Mouse (Mus musculus): ENCODE results near the gene Usp50. TPM values are rescaled to one million over a fixed set of nuclear protein-coding genes. Genes with fewer than 3 reads are reported as not detected.

Usp50 gene
- polyA plus RNA-seq, 1 experiment, result 8.1 TPM

DNA sequence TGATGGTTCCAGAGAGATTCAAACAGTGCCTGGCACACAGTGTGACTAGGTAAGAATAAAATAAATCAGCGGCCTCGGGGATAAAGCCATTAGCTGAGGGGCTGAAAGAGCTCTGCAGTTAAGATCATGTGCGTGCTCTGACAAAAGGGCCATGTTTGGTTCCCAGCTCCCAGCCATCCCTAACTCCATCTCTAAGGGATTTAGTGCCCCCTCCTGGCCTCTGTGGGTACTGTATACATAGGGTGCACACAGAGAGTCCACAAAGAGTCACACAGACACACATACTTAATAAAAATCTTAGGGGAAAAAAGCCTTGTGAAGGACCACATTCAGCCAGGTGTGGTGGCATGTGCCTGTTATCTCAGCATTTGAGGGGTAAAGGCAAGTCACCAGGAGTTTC, 15.7 kb downstream of the Usp50 start:
- Histone ChIP-seq H3K9ac (ENCODE audit: low read depth, poor library complexity, severe bottlenecking) (no peak overlapping the region), H3K27me3 (ENCODE audit: control insufficient read depth, insufficient read depth, low read length, poor library complexity, severe bottlenecking) (no peaks in the 10 kb centered on the region), H3K4me3 (ENCODE audit: low read depth, low read length) (no peak overlapping the region), H3K4me1 (ENCODE audit: control insufficient read depth, insufficient read depth, low read length) (peaks cover 3% of the 10 kb centered on the region), H3K36me3 (ENCODE audit: control insufficient read depth, insufficient read depth, low read length, poor library complexity, severe bottlenecking) (0 out of 2 replicates have a peak, but pooled peaks cover under 1% of the 10 kb centered on the region), H3K9me3 (replicated peaks; ENCODE audit: control insufficient read depth, insufficient read depth, low read length, poor library complexity, severe bottlenecking) (no peaks in the 10 kb centered on the region), H3K27ac (ENCODE audit: insufficient read depth, low read length) (no peak overlapping the region)
- TF ChIP-seq CTCF (IDR thresholded peaks at IDR 0.05; ENCODE audit: low read depth, low read length) (peak; percentile 10), EP300 (IDR thresholded peaks at IDR 0.05; ENCODE audit: insufficient read depth, low read depth, low read length) (no peak), POLR2A (IDR thresholded peaks at IDR 0.05; ENCODE audit: insufficient read depth, low read length) (no peak)

DNA sequence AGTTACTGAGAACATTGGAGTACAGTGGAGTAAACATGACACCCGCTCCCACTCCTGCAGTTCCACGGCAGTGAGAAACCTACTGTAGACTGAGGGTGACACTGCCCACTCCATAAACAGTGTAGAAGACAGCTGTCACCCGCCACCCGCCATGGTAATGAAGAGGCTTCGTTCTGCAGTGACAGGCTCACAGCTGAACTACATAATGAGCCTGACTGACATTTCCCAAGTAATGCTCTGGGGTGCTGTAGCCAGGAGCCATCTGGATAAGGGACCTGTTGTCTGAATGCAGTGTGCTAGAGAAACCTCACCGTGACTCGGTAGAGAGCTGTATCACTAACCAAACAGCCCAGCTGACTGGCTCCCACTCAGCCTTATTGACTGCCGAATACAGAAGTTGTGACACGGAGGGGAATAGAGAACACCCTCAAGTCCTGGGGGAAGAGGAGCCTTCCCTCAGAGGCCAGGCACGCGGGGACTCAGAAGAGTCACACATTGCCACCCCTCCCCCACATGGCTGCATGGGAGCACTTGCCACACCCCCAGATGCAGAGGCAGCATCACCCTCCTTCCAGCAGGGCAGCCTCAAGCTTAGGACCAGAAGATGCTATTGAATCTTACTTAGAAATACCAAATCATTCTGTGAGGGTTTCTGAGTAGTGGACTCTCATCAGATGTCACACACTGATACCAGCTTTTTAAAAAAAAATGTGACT, 17.2 kb downstream of the Usp50 start:
- TF ChIP-seq POLR2A (IDR thresholded peaks at IDR 0.05; ENCODE audit: insufficient read depth, low read length), result no peak
- TF ChIP-seq CTCF (IDR thresholded peaks at IDR 0.05; ENCODE audit: low read depth, low read length), result no peak
- TF ChIP-seq EP300 (IDR thresholded peaks at IDR 0.05; ENCODE audit: insufficient read depth, low read depth, low read length), result no peak
- Histone ChIP-seq H3K4me1 (ENCODE audit: control insufficient read depth, insufficient read depth, low read length) (peaks cover 3% of the 10 kb centered on the region), H3K36me3 (ENCODE audit: control insufficient read depth, insufficient read depth, low read length, poor library complexity, severe bottlenecking) (peaks cover 2% of the 10 kb centered on the region; the same call in 1 of the 2 replicates), H3K27me3 (ENCODE audit: control insufficient read depth, insufficient read depth, low read length, poor library complexity, severe bottlenecking) (no peaks in the 10 kb centered on the region), H3K9ac (ENCODE audit: low read depth, poor library complexity, severe bottlenecking) (no peak overlapping the region), H3K4me3 (ENCODE audit: low read depth, low read length) (peak overlapping the region; percentile 13; the same call in 1 of the 2 replicates), H3K27ac (ENCODE audit: insufficient read depth, low read length) (no peak overlapping the region), H3K9me3 (replicated peaks; ENCODE audit: control insufficient read depth, insufficient read depth, low read length, poor library complexity, severe bottlenecking) (no peaks in the 10 kb centered on the region)

- Histone ChIP-seq H3K4me1 (ENCODE audit: control insufficient read depth, insufficient read depth, low read length) (no peaks in the 10 kb centered on the region), H3K36me3 (ENCODE audit: control insufficient read depth, insufficient read depth, low read length, poor library complexity, severe bottlenecking) (peaks cover 37% of the 10 kb centered on the region)
- TF ChIP-seq CTCF (IDR thresholded peaks at IDR 0.05; ENCODE audit: low read depth, low read length) (no peak), EP300 (IDR thresholded peaks at IDR 0.05; ENCODE audit: insufficient read depth, low read depth, low read length) (no peak), POLR2A (IDR thresholded peaks at IDR 0.05; ENCODE audit: insufficient read depth, low read length) (no peak)
These were observed 23.9 kb downstream of the Usp50 start for GRCm38 (mm10) chr2:126759351-126759750.

DNA sequence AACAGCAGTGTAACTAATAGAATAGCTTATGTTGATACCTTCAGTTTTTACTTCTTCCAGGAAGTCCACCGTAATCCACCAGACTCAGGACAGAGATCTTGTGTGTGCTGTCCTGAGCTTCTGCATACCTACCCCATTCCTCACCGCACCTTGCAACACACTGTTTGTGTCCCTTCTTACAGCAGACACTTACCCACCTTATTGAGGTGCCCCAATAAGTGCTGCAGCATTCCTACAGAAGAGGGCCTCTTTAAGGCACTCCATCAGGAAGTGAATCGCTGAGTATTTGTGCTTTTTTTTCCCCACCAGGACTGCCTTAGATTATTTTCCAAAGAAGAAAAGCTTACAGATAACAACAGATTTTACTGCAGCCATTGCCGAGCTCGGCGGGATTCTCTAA, 27.6 kb downstream of the Usp50 start:
- Histone ChIP-seq H3K9ac (ENCODE audit: low read depth, poor library complexity, severe bottlenecking) (no peak overlapping the region), H3K27ac (ENCODE audit: insufficient read depth, low read length) (no peak overlapping the region), H3K9me3 (replicated peaks; ENCODE audit: control insufficient read depth, insufficient read depth, low read length, poor library complexity, severe bottlenecking) (no peaks in the 10 kb centered on the region), H3K36me3 (ENCODE audit: control insufficient read depth, insufficient read depth, low read length, poor library complexity, severe bottlenecking) (peaks cover 47% of the 10 kb centered on the region), H3K27me3 (ENCODE audit: control insufficient read depth, insufficient read depth, low read length, poor library complexity, severe bottlenecking) (no peaks in the 10 kb centered on the region), H3K4me1 (ENCODE audit: control insufficient read depth, insufficient read depth, low read length) (no peaks in the 10 kb centered on the region), H3K4me3 (ENCODE audit: low read depth, low read length) (no peak overlapping the region)
- TF ChIP-seq POLR2A (IDR thresholded peaks at IDR 0.05; ENCODE audit: insufficient read depth, low read length) (no peak), CTCF (IDR thresholded peaks at IDR 0.05; ENCODE audit: low read depth, low read length) (no peak), EP300 (IDR thresholded peaks at IDR 0.05; ENCODE audit: insufficient read depth, low read depth, low read length) (no peak)

More at GRCm38 (mm10) chr2:126759351-126759750, 23.9 kb downstream of the Usp50 start:
- Histone ChIP-seq H3K9ac (ENCODE audit: low read depth, poor library complexity, severe bottlenecking) (no peak overlapping the region), H3K27ac (ENCODE audit: insufficient read depth, low read length) (no peak overlapping the region), H3K27me3 (ENCODE audit: control insufficient read depth, insufficient read depth, low read length, poor library complexity, severe bottlenecking) (no peaks in the 10 kb centered on the region), H3K4me3 (ENCODE audit: low read depth, low read length) (no peak overlapping the region), H3K9me3 (replicated peaks; ENCODE audit: control insufficient read depth, insufficient read depth, low read length, poor library complexity, severe bottlenecking) (no peaks in the 10 kb centered on the region)

DNA sequence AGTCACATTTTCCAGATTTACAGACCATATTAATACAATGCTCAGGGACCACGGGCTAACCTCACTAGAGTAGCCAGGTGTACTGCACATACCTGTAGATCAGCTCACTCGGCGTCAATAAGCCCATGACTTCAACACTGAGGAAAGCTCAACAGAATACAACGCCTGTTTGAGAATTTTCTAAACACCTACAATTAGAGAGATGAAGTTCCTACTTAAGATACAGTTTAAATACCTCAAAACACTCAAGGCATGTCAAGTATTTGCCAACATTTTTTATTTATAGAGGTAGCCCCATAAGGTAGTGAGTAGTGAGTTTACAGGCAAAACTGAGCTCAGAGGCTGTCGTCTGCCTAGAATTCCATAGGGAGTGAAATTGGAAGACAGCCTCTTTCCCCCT, 39.9 kb downstream of the Usp50 start:
- H3K36me3 ChIP-seq (ENCODE audit: control insufficient read depth, insufficient read depth, low read length, poor library complexity, severe bottlenecking), result peaks cover 27% of the 10 kb centered on the region
- TF ChIP-seq POLR2A (IDR thresholded peaks at IDR 0.05; ENCODE audit: insufficient read depth, low read length) (no peak), EP300 (IDR thresholded peaks at IDR 0.05; ENCODE audit: insufficient read depth, low read depth, low read length) (no peak), CTCF (IDR thresholded peaks at IDR 0.05; ENCODE audit: low read depth, low read length) (no peak)

DNA sequence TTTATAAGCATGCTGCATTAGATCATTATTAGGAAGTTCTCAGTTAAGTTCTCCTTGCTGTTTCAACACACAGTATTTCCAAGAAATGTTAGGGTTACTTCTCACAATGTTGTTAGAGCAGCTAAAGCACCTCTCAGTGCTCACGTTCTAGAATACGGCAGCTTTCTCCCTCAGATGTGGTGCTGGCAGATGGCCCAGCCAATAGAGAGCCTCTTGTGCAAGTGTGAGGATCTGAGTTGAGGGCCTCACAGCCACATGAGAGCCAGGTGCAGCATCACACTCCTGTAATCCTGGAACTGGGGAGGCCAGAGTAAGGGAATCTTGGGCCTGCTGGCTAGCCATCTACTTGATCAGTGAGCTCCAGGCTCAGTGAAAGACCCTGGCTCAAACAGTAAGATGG, 43.0 kb downstream of the Usp50 start:
- no peak overlapping the region for H3K4me3 ChIP-seq (ENCODE audit: low read depth, low read length)
- no peak overlapping the region for H3K27ac ChIP-seq (ENCODE audit: insufficient read depth, low read length)
- TF ChIP-seq POLR2A (IDR thresholded peaks at IDR 0.05; ENCODE audit: insufficient read depth, low read length) (no peak), EP300 (IDR thresholded peaks at IDR 0.05; ENCODE audit: insufficient read depth, low read depth, low read length) (no peak), CTCF (IDR thresholded peaks at IDR 0.05; ENCODE audit: low read depth, low read length) (no peak)
- no peaks in the 10 kb centered on the region for H3K9me3 ChIP-seq (replicated peaks; ENCODE audit: control insufficient read depth, insufficient read depth, low read length, poor library complexity, severe bottlenecking)
- H3K27me3 ChIP-seq (ENCODE audit: control insufficient read depth, insufficient read depth, low read length, poor library complexity, severe bottlenecking), result no peaks in the 10 kb centered on the region
- H3K36me3 ChIP-seq (ENCODE audit: control insufficient read depth, insufficient read depth, low read length, poor library complexity, severe bottlenecking), result peaks cover 28% of the 10 kb centered on the region
- H3K4me1 ChIP-seq (ENCODE audit: control insufficient read depth, insufficient read depth, low read length), result no peaks in the 10 kb centered on the region
- H3K9ac ChIP-seq (ENCODE audit: low read depth, poor library complexity, severe bottlenecking), result no peak overlapping the region

More for the DNA sequence above, 39.9 kb downstream of the Usp50 start:
- Histone ChIP-seq H3K27me3 (ENCODE audit: control insufficient read depth, insufficient read depth, low read length, poor library complexity, severe bottlenecking) (no peaks in the 10 kb centered on the region), H3K4me1 (ENCODE audit: control insufficient read depth, insufficient read depth, low read length) (no peaks in the 10 kb centered on the region), H3K9ac (ENCODE audit: low read depth, poor library complexity, severe bottlenecking) (no peak overlapping the region), H3K9me3 (replicated peaks; ENCODE audit: control insufficient read depth, insufficient read depth, low read length, poor library complexity, severe bottlenecking) (no peaks in the 10 kb centered on the region), H3K27ac (ENCODE audit: insufficient read depth, low read length) (no peak overlapping the region), H3K4me3 (ENCODE audit: low read depth, low read length) (no peak overlapping the region)

Data from ES-Bruce4 (cell line).